Mouse (Mus musculus) cerebellum, postnatal 14 days (tissue): ENCODE results near the gene Zfp384.
"Not testable (repeated sequence)": the region's sequence is repeated elsewhere in the genome, so short reads cannot be mapped to it uniquely, and the experiment has no call there.

Experiments used
- DNase-seq, 2 experiments: peaks; one replicate each; pipeline ENCODE4 v3.0.0; 2021; ENCODE audit warnings: mixed read lengths in 2 of 2

Zfp384 gene

GRCm38 (mm10) chr6:125017682-125018081, 8.7 kb downstream of the Zfp384 start:
- no peak for DNase-seq

- DNase-seq = peak; percentile 59 to 85
These were observed 21.6 kb downstream of the Zfp384 start for GRCm38 (mm10) chr6:125030532-125030931.

GRCm38 (mm10) chr6:125031604-125032003, 22.7 kb downstream of the Zfp384 start:
- DNase-seq = no peak

GRCm38 (mm10) chr6:125038666-125039065, 29.7 kb downstream of the Zfp384 start:
- DNase-seq = no peak

GRCm38 (mm10) chr6:125039131-125039530, 30.2 kb downstream of the Zfp384 start:
- DNase-seq = no peak

- DNase-seq = peak; percentile 90 to 95
These were observed 30.7 kb downstream of the Zfp384 start, which contains the start of gene Ing4 for GRCm38 (mm10) chr6:125039533-125040153. TSS of gene Ing4 (plus strand) at chr6:125039760.

- no peak for DNase-seq
These were observed 31.3 kb downstream of the Zfp384 start for GRCm38 (mm10) chr6:125040221-125040620.

GRCm38 (mm10) chr6:125041047-125041446, 32.1 kb downstream of the Zfp384 start:
- no peak for DNase-seq

GRCm38 (mm10) chr6:125042081-125042480, 33.1 kb downstream of the Zfp384 start:
- no peak for DNase-seq

- DNase-seq = peak; percentile 93 to 98
These were observed 37.7 kb downstream of the Zfp384 start for GRCm38 (mm10) chr6:125046691-125047090.

- DNase-seq = no peak
These were observed 40.7 kb downstream of the Zfp384 start, which contains the start of gene Acrbp for GRCm38 (mm10) chr6:125049678-125050077. TSS of gene Acrbp (plus strand) at chr6:125049689.

GRCm38 (mm10) chr6:125051237-125051636, 42.3 kb downstream of the Zfp384 start:
- DNase-seq = peak in 1 of 2 experiments; percentile 48

- no peak for DNase-seq
These were observed 52.5 kb downstream of the Zfp384 start for GRCm38 (mm10) chr6:125061493-125061892.

- DNase-seq = peak in 1 of 2 experiments; percentile 44
These were observed 53.6 kb downstream of the Zfp384 start for GRCm38 (mm10) chr6:125062511-125062910.

GRCm38 (mm10) chr6:125063906-125064305, 55.0 kb downstream of the Zfp384 start:
- no peak for DNase-seq

GRCm38 (mm10) chr6:125065223-125065622, 56.3 kb downstream of the Zfp384 start:
- not testable (repeated sequence) for DNase-seq

- DNase-seq = no peak
These were observed 58.6 kb downstream of the Zfp384 start, which contains the start of gene Lpar5 for GRCm38 (mm10) chr6:125067571-125067995. TSS of gene Lpar5 (plus strand) at chr6:125067920.

- DNase-seq = peak in 1 of 2 experiments; percentile 50
These were observed 62.4 kb downstream of the Zfp384 start for GRCm38 (mm10) chr6:125071170-125071895.

GRCm38 (mm10) chr6:125071896-125072279, 62.9 kb downstream of the Zfp384 start:
- peak; percentile 99 for DNase-seq

- no peak for DNase-seq
These were observed 64.9 kb downstream of the Zfp384 start for GRCm38 (mm10) chr6:125073825-125074224.

GRCm38 (mm10) chr6:125081394-125081793, 72.4 kb downstream of the Zfp384 start:
- no peak for DNase-seq

- DNase-seq = peak; percentile 92 to 98
These were observed 73.0 kb downstream of the Zfp384 start for GRCm38 (mm10) chr6:125081797-125082560.

- DNase-seq = no peak
These were observed 73.9 kb downstream of the Zfp384 start for GRCm38 (mm10) chr6:125082801-125083386.
